Mouse (Mus musculus) ES-Bruce4 (cell line): Measurements from ENCODE around the gene Tns2. TPM values are rescaled to one million over a fixed set of nuclear protein-coding genes. Genes with fewer than 3 reads are reported as not detected.

ENCODE experiments used
- H3K27ac ChIP-seq: 2 replicates; pipeline ENCODE4 v1.5.1; 2012; ENCODE audit warnings: low read length, inconsistent platforms; ENCODE audit not compliant: insufficient read depth
- H3K27me3 ChIP-seq: 2 replicates; pipeline ENCODE4 v1.6.1; 2012; ENCODE audit warnings: mild to moderate bottlenecking, low read length, inconsistent platforms; ENCODE audit not compliant: control insufficient read depth, poor library complexity, insufficient read depth, severe bottlenecking
- H3K36me3 ChIP-seq: 2 replicates; pipeline ENCODE4 v1.6.1; 2012; ENCODE audit warnings: inconsistent platforms, mild to moderate bottlenecking, low read length, moderate library complexity; ENCODE audit not compliant: control insufficient read depth, poor library complexity, insufficient read depth, severe bottlenecking
- H3K4me1 ChIP-seq: one replicate; pipeline ENCODE4 v1.8.1; 2011; ENCODE audit warnings: low read length; ENCODE audit not compliant: control insufficient read depth, insufficient read depth
- H3K4me3 ChIP-seq: 2 replicates; pipeline ENCODE4 v1.5.1; 2011; ENCODE audit warnings: low read depth, mild to moderate bottlenecking, low read length
- H3K9ac ChIP-seq: 2 replicates; pipeline ENCODE4 v1.6.1; 2012; ENCODE audit warnings: low read depth, mild to moderate bottlenecking, inconsistent platforms; ENCODE audit not compliant: poor library complexity, severe bottlenecking
- H3K9me3 ChIP-seq: replicated peaks from 2 replicates; pipeline ENCODE4 v1.6.1; 2012; ENCODE audit warnings: mild to moderate bottlenecking, low read length, inconsistent platforms; ENCODE audit not compliant: control insufficient read depth, poor library complexity, insufficient read depth, severe bottlenecking
- CTCF ChIP-seq: IDR thresholded peaks from one replicate; pipeline ENCODE4 v1.8.1; 2011; ENCODE audit warnings: low read depth, low read length
- EP300 ChIP-seq: IDR thresholded peaks from 2 replicates; pipeline ENCODE4 v1.6.1; 2011; ENCODE audit warnings: low read depth, low read length; ENCODE audit not compliant: insufficient read depth
- POLR2A ChIP-seq: IDR thresholded peaks from one replicate; pipeline ENCODE4 v1.8.1; 2011; ENCODE audit warnings: low read length; ENCODE audit not compliant: insufficient read depth
- polyA plus RNA-seq: library from polyadenylated mRNA; stranded (reverse); fragments of >200 nt; gene quantifications from 2 replicates; pipeline ENCODE4 v1.2.4, GENCODE M21; 2011; ENCODE audit warnings: low read depth; ENCODE audit not compliant: missing spikeins, insufficient read depth, insufficient read length

Gene Tns2
- polyA plus RNA-seq, 1 experiment, result 10.4 TPM

- Histone ChIP-seq H3K36me3 (peaks cover 43% of the 10 kb centered on the region), H3K4me1 (peaks cover 2% of the 10 kb centered on the region)
- TF ChIP-seq EP300, result no peak
- no peak for TF ChIP-seq POLR2A
- no peak for TF ChIP-seq CTCF
These were observed 2.9 kb upstream of the Tns2 start for GRCm38 (mm10) chr15:102097147-102097915.

GRCm38 (mm10) chr15:102097991-102098555, 2.1 kb upstream of the Tns2 start:
- Histone ChIP-seq H3K4me1 (peaks cover 2% of the 10 kb centered on the region), H3K9ac (no peak overlapping the region)

More at GRCm38 (mm10) chr15:102097147-102097915, 2.9 kb upstream of the Tns2 start:
- H3K27me3 ChIP-seq, result no peaks in the 10 kb centered on the region
- H3K27ac ChIP-seq, result no peak overlapping the region
- H3K4me3 ChIP-seq, result no peak overlapping the region
- no peaks in the 10 kb centered on the region for H3K9me3 ChIP-seq
- no peak overlapping the region for H3K9ac ChIP-seq

GRCm38 (mm10) chr15:102099260-102099659, 953 bp upstream of the Tns2 start:
- Histone ChIP-seq H3K36me3 (peaks cover 23% of the 10 kb centered on the region), H3K9me3 (no peaks in the 10 kb centered on the region), H3K9ac (peak overlapping the region; percentile 84; the same call in 1 of the 2 replicates), H3K27ac (no peak overlapping the region), H3K4me3 (no peak overlapping the region), H3K4me1 (peaks cover 8% of the 10 kb centered on the region), H3K27me3 (no peaks in the 10 kb centered on the region)
- TF ChIP-seq CTCF (no peak), EP300 (no peak), POLR2A (no peak)

More at GRCm38 (mm10) chr15:102097991-102098555, 2.1 kb upstream of the Tns2 start:
- H3K27me3 ChIP-seq, result no peaks in the 10 kb centered on the region
- no peaks in the 10 kb centered on the region for H3K9me3 ChIP-seq
- H3K4me3 ChIP-seq, result no peak overlapping the region
- H3K27ac ChIP-seq, result no peak overlapping the region
- TF ChIP-seq EP300, result no peak
- no peak for TF ChIP-seq POLR2A
- no peak for TF ChIP-seq CTCF
- H3K36me3 ChIP-seq, result peaks cover 35% of the 10 kb centered on the region

GRCm38 (mm10) chr15:102099771-102100160, 447 bp upstream of the Tns2 start:
- H3K36me3 ChIP-seq, result peaks cover 18% of the 10 kb centered on the region
- TF ChIP-seq POLR2A (no peak), CTCF (no peak), EP300 (no peak)
- H3K9ac ChIP-seq, result peak overlapping the region; percentile 84
- no peaks in the 10 kb centered on the region for H3K9me3 ChIP-seq
- peaks cover 10% of the 10 kb centered on the region for H3K4me1 ChIP-seq
- H3K27me3 ChIP-seq, result no peaks in the 10 kb centered on the region
- peak overlapping the region; percentile 81 for H3K4me3 ChIP-seq
- no peak overlapping the region for H3K27ac ChIP-seq

GRCm38 (mm10) chr15:102100996-102101671, 921 bp downstream of the Tns2 start:
- Histone ChIP-seq H3K4me1 (peaks cover 10% of the 10 kb centered on the region), H3K27me3 (no peaks in the 10 kb centered on the region), H3K4me3 (0 out of 2 replicates have a peak overlapping the region, but pooled peaks have one; percentile 38), H3K9ac (no peak overlapping the region), H3K36me3 (peaks cover 5% of the 10 kb centered on the region), H3K27ac (no peak overlapping the region), H3K9me3 (no peaks in the 10 kb centered on the region)
- TF ChIP-seq POLR2A (no peak), CTCF (no peak), EP300 (no peak)
